Comparison of ENCODE assay signal across 12 mouse cellular contexts in the genomic region with DNA sequence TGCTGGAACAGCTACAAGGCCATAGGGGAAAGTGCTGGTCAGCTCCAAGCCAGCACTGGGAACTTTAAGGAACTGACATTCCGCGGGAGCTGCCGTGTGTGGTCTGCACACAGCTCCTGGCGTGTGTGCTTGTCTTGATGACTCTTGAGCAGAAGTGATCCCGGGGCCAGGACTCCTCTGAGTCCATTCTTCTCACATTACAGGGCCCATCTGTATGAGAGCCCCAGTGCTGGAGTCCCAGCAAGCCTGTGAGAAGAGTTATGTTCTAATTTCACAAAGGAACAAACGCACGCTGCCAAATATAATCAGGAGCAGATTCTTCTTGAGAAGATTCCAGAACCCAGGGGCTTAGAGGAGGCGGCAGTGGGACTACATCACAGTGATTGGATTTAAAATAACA. TPM values are rescaled to one million over a fixed set of nuclear protein-coding genes. Genes with fewer than 3 reads are reported as not detected.
DNase-seq lines count a peak whose midpoint lies in the region; ATAC-seq lines count a peak whose summit lies in the region.
"Had no signal": no experiment of that assay in that cellular context is flagged by ENCODE, and none has a peak within 500 bp of the region (broad histone marks: within the 10 kb centered on the region; RNA-seq: fewer than 3 reads in every experiment).

No protein-coding gene starts in this region.

- no peak overlapping the region for H3K4me3 ChIP-seq in stomach, embryonic 16.5 days (replicated peaks; ENCODE audit: low read length)
- no peak overlapping the region for H3K4me3 ChIP-seq in hindbrain, embryonic 11.5 days (ENCODE audit: low read depth, low read length)

- peak; percentile 18 for DNase-seq in adrenal gland, postnatal 10 days
- DNase-seq in adrenal gland, postnatal 25 days, result no peak
- DNase-seq in left cerebral cortex, postnatal 10 days (ENCODE audit: extremely low spot score in 1 of 2, low spot score in 2 of 2), result peak; percentile 20 to 64
- no peak for DNase-seq in left cerebral cortex, adult 18-20 months (ENCODE audit: low spot score in 2 of 2)
- DNase-seq in kidney, postnatal 4 days, result peak; percentile 43 to 60
- no peak for DNase-seq in frontal cortex, postnatal 14 days (ENCODE audit: low spot score in 2 of 2)
- no peak for DNase-seq in hindbrain, embryonic 11.5 days (ENCODE audit: low spot score)
- DNase-seq: gastrocnemius, postnatal 10 days; heart, postnatal 36 days; left cerebral cortex, postnatal 4 days had no signal

- no peak overlapping the region for H3K27ac ChIP-seq in stomach, embryonic 16.5 days (ENCODE audit: low read length)
- H3K27ac ChIP-seq in hindbrain, embryonic 11.5 days (ENCODE audit: low read depth, low read length), result no peak overlapping the region

- H3K4me2 ChIP-seq in stomach, embryonic 16.5 days (ENCODE audit: low read depth, low read length), result no peak overlapping the region
- H3K4me2 ChIP-seq in hindbrain, embryonic 11.5 days (replicated peaks; ENCODE audit: low read depth, low read length), result no peak overlapping the region

- no peaks in the 10 kb centered on the region for H3K9me3 ChIP-seq in stomach, embryonic 16.5 days (replicated peaks; ENCODE audit: control insufficient read depth, low read length)
- H3K9me3 ChIP-seq in hindbrain, embryonic 11.5 days (ENCODE audit: control insufficient read depth, low read length), result no peaks in the 10 kb centered on the region

- intact Hi-C loops in left cerebral cortex, postnatal 10 days (cut with DNase I), result no loop called here

- ATAC-seq in stomach, embryonic 16.5 days (ENCODE audit: insufficient read depth, low FRiP score), result peak; percentile 87; the same call in 1 of the 2 replicates
- ATAC-seq in hindbrain, embryonic 11.5 days (ENCODE audit: low FRiP score), result no peak
- ATAC-seq: midbrain, embryonic 16.5 days had no signal

- no peaks in the 10 kb centered on the region for H3K36me3 ChIP-seq in stomach, embryonic 16.5 days (ENCODE audit: control insufficient read depth, insufficient read depth, low read length)
- H3K36me3 ChIP-seq in hindbrain, embryonic 11.5 days (ENCODE audit: control insufficient read depth, insufficient read depth, low read length), result no peaks in the 10 kb centered on the region

- no peaks in the 10 kb centered on the region for H3K27me3 ChIP-seq in stomach, embryonic 16.5 days (ENCODE audit: control insufficient read depth, insufficient read depth, low read length)
- no peaks in the 10 kb centered on the region for H3K27me3 ChIP-seq in hindbrain, embryonic 11.5 days (ENCODE audit: control insufficient read depth, insufficient read depth, low read length)

- 0 out of 2 replicates have a peak, but pooled peaks cover 3% of the 10 kb centered on the region for H3K4me1 ChIP-seq in stomach, embryonic 16.5 days (ENCODE audit: control insufficient read depth, insufficient read depth, low read length)
- H3K4me1 ChIP-seq in hindbrain, embryonic 11.5 days (replicated peaks; ENCODE audit: control insufficient read depth, insufficient read depth, low read length), result no peaks in the 10 kb centered on the region

- 17% methylated on average over 8 of the region's 8 CpGs for WGBS in stomach, embryonic 16.5 days
- 63% methylated on average over 8 of the region's 8 CpGs for WGBS in hindbrain, embryonic 11.5 days

- H3K9ac ChIP-seq in stomach, embryonic 16.5 days (ENCODE audit: low read length), result no peak overlapping the region
- H3K9ac ChIP-seq in hindbrain, embryonic 11.5 days (ENCODE audit: low read depth, low read length), result no peak overlapping the region

RNA-seq across cellular contexts. Expression of gene Tmem18, which starts 34.2 kb away (rescaled TPM):
- 10 to 100 TPM; 19.2 to 23.4 TPM for total RNA-seq in adrenal gland, postnatal 10 days (2021)
- 23.6 and 24.4 TPM in 2 replicates for total RNA-seq in adrenal gland, postnatal 25 days (2021)
- 10 to 100 TPM; 45.2 to 47.3 TPM for total RNA-seq in left cerebral cortex, postnatal 10 days (2021)
- total RNA-seq in left cerebral cortex, adult 18-20 months (2021), result 10 to 100 TPM; 30.0 to 33.8 TPM
- polyA plus RNA-seq in stomach, embryonic 16.5 days (2015; fragmentation: Nextera tagmentation; extraction: Ambion mirVana), result 28.7 and 29.7 TPM in 2 replicates
- polyA plus RNA-seq in hindbrain, embryonic 11.5 days (2014; fragmentation: Nextera tagmentation; extraction: Ambion mirVana), result 24.7 and 29.4 TPM in 2 replicates

Comparison
In these comparisons a context has a peak if more than half of its experiments do, and no peak if none do; other contexts are left out.
1. DNase-seq: peak in adrenal gland, postnatal 10 days (single experiment), left cerebral cortex, postnatal 10 days (2 of 2) and kidney, postnatal 4 days (2 of 2); none in adrenal gland, postnatal 25 days (single experiment), left cerebral cortex, adult 18-20 months (0 of 2), frontal cortex, postnatal 14 days (0 of 2) and hindbrain, embryonic 11.5 days (single experiment).